Mouse (Mus musculus) liver, embryonic 16.5 days (tissue): ENCODE data around the gene Fam71b. TPM values are rescaled to one million over a fixed set of nuclear protein-coding genes. Genes with fewer than 3 reads are reported as not detected.

Source experiments
- ATAC-seq: fragments of 200-750 bp; cut with Nextera tagmentation; 2 replicates; pipeline ENCODE4 v1.8.0; 2017; ENCODE audit warnings: low read depth, mild to moderate bottlenecking, moderate number of reproducible peaks, moderate library complexity
- H3K27ac ChIP-seq: fragments of 300-500 bp; sonication (generic); 2 replicates; pipeline ENCODE4 v1.5.1; 2014; ENCODE audit warnings: mild to moderate bottlenecking, low read length
- H3K27me3 ChIP-seq: fragments of 300-500 bp; sonication (generic); 2 replicates; pipeline ENCODE4 v1.6.1; 2014; ENCODE audit warnings: low read depth, low read length, mixed read lengths; ENCODE audit not compliant: control insufficient read depth, insufficient read depth
- H3K36me3 ChIP-seq: fragments of 300-500 bp; sonication (generic); 2 replicates; pipeline ENCODE4 v1.6.1; 2014; ENCODE audit warnings: mild to moderate bottlenecking; ENCODE audit not compliant: control insufficient read depth, insufficient read depth
- H3K4me1 ChIP-seq: fragments of 300-500 bp; sonication (generic); 2 replicates; pipeline ENCODE4 v1.6.1; 2014; ENCODE audit warnings: low read depth, low read length, mixed read lengths; ENCODE audit not compliant: control insufficient read depth
- H3K4me2 ChIP-seq: fragments of 300-500 bp; sonication (generic); 2 replicates; pipeline ENCODE4 v1.6.1; 2014; ENCODE audit warnings: low read depth, low read length, mixed read lengths
- H3K4me3 ChIP-seq: fragments of 300-500 bp; sonication (generic); 2 replicates; pipeline ENCODE4 v1.5.1; 2014; ENCODE audit warnings: low read depth, mild to moderate bottlenecking, low read length
- H3K9ac ChIP-seq: fragments of 300-500 bp; sonication (generic); 2 replicates; pipeline ENCODE4 v1.6.1; 2014; ENCODE audit warnings: low read depth, low read length
- H3K9me3 ChIP-seq: fragments of 300-500 bp; sonication (generic); replicated peaks from 2 replicates; pipeline ENCODE4 v1.6.1; 2016; ENCODE audit warnings: low read length; ENCODE audit not compliant: control insufficient read depth
- WGBS: fragments of 180-500 bp; shearing (Covaris S2); extraction: QIAGEN DNeasy Blood & Tissue Kit; methylation state at CpG from one replicate; pipeline ENCODE4 v1.1.7; 2014; ENCODE audit not compliant: insufficient replicate concordance; 5-methylcytosine and 5-hydroxymethylcytosine counted together
- polyA plus RNA-seq: library from polyadenylated mRNA; unstranded; fragments of >200 nt; fragmentation: Nextera tagmentation; extraction: Ambion mirVana; gene quantifications from 2 replicates; pipeline ENCODE4 v1.2.1, GENCODE M21; 2015

The Fam71b gene
- polyA plus RNA-seq, 1 experiment from 2014 or later, result 0.04 TPM

- Histone ChIP-seq H3K4me2 (peak overlapping the region; percentile 59), H3K27me3 (no peaks in the 10 kb centered on the region), H3K4me3 (peak overlapping the region; percentile 34; the same call in 1 of the 2 replicates), H3K9ac (peak overlapping the region; percentile 34; the same call in 1 of the 2 replicates), H3K36me3 (peaks cover 4% of the 10 kb centered on the region), H3K27ac (peak overlapping the region; percentile 85), H3K4me1 (peaks cover 27% of the 10 kb centered on the region), H3K9me3 (no peaks in the 10 kb centered on the region)
- ATAC-seq, result no peak
Observed at GRCm38 (mm10) chr11:46435363-46435762, 39.0 kb downstream of the Fam71b start.

DNA sequence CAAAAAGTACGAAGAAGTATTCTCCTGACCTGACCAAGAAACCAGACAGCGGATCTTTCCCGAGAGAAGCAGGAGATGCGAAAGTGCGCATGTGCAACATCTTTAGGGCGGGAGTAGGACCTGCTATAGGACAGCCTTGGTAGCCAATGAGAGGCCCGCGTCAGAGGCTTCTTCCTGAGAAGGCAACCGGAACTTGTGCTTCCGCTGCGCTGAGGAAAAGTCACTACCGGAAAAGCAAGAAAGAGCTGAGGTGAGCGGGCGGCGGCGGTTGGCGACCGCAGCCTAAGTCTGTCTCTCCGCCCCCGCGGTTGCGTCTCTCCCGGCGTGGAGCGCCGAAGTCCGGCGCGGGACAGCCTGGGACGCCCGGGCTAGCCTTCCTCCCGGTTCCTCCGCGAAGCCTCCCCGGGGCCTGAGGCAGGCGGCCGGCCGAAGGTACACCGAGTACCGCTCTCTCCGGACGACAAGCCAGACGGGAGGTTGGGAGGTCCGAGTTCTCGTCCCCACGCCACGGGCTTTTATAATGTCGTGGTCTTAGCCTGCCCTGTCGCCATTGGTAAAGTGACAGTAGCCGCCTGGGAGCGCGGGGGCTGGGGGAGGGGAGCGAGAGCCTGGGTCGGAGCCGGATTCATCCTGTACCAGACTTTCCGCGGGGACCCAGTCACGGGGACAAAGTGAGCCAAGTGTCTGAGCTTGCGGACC, 40.5 kb downstream of the Fam71b start, which contains the start of gene Med7:
Med7 (plus strand) TSS at position 166 of the 699 bp plus-strand sequence.
- H3K9me3 ChIP-seq, result no peaks in the 10 kb centered on the region
- WGBS, result under 1% methylated on average over 59 of the region's 59 CpGs
- peak; percentile 97 for ATAC-seq
- peak within 1 kb of the TSS; percentile 72 for H3K4me2 ChIP-seq
- no peaks in the 10 kb centered on the region for H3K27me3 ChIP-seq
- H3K36me3 ChIP-seq, result peaks cover 10% of the 10 kb centered on the region
- H3K4me3 ChIP-seq, result peak within 1 kb of the TSS; percentile 100
- H3K4me1 ChIP-seq, result peaks cover 30% of the 10 kb centered on the region
- H3K27ac ChIP-seq, result peak within 1 kb of the TSS; percentile 99
- peak within 1 kb of the TSS; percentile 100 for H3K9ac ChIP-seq

- peak; percentile 16 for ATAC-seq
- Histone ChIP-seq H3K9ac (peak overlapping the region; percentile 100), H3K27ac (peak overlapping the region; percentile 99), H3K4me2 (peak overlapping the region; percentile 72), H3K27me3 (no peaks in the 10 kb centered on the region), H3K36me3 (peaks cover 10% of the 10 kb centered on the region), H3K4me3 (peak overlapping the region; percentile 100), H3K4me1 (peaks cover 30% of the 10 kb centered on the region), H3K9me3 (no peaks in the 10 kb centered on the region)
- under 1% methylated on average over 23 of the region's 23 CpGs for WGBS
Observed at GRCm38 (mm10) chr11:46437459-46438000, 41.2 kb downstream of the Fam71b start.

- Histone ChIP-seq H3K9ac (peak overlapping the region; percentile 42), H3K4me1 (peaks cover 30% of the 10 kb centered on the region), H3K4me2 (peak overlapping the region; percentile 72), H3K27me3 (no peaks in the 10 kb centered on the region), H3K9me3 (no peaks in the 10 kb centered on the region), H3K27ac (peak overlapping the region; percentile 53), H3K4me3 (peak overlapping the region; percentile 10; the same call in 1 of the 2 replicates), H3K36me3 (peaks cover 14% of the 10 kb centered on the region)
- 27% methylated on average over 5 of the region's 5 CpGs for WGBS
- no peak for ATAC-seq
Observed at GRCm38 (mm10) chr11:46439005-46439543, 42.7 kb downstream of the Fam71b start.

- Histone ChIP-seq H3K27me3 (no peaks in the 10 kb centered on the region), H3K4me3 (no peak overlapping the region), H3K27ac (no peak overlapping the region), H3K9ac (no peak overlapping the region), H3K36me3 (peaks cover 14% of the 10 kb centered on the region), H3K9me3 (no peaks in the 10 kb centered on the region), H3K4me1 (peaks cover 17% of the 10 kb centered on the region), H3K4me2 (peak overlapping the region; percentile 43)
- 19% methylated on average over 1 of the region's 1 CpGs for WGBS
- ATAC-seq, result peak; percentile 47
Observed at GRCm38 (mm10) chr11:46441774-46442173, 45.4 kb downstream of the Fam71b start.

GRCm38 (mm10) chr11:46443152-46443551, 46.8 kb downstream of the Fam71b start:
- no peak for ATAC-seq
- peaks cover 14% of the 10 kb centered on the region for H3K36me3 ChIP-seq

GRCm38 (mm10) chr11:46443979-46444378, 47.6 kb downstream of the Fam71b start:
- WGBS, result 63% methylated on average over 5 of the region's 5 CpGs
- Histone ChIP-seq H3K27me3 (no peaks in the 10 kb centered on the region), H3K27ac (no peak overlapping the region), H3K9ac (no peak overlapping the region), H3K9me3 (no peaks in the 10 kb centered on the region), H3K4me3 (no peak overlapping the region), H3K36me3 (peaks cover 14% of the 10 kb centered on the region), H3K4me1 (peaks cover 11% of the 10 kb centered on the region), H3K4me2 (no peak overlapping the region)
- no peak for ATAC-seq

More at GRCm38 (mm10) chr11:46443152-46443551, 46.8 kb downstream of the Fam71b start:
- no peak overlapping the region for H3K27ac ChIP-seq
- WGBS, result 82% methylated on average over 1 of the region's 1 CpGs
- no peak overlapping the region for H3K4me3 ChIP-seq
- peaks cover 16% of the 10 kb centered on the region for H3K4me1 ChIP-seq
- H3K27me3 ChIP-seq, result no peaks in the 10 kb centered on the region
- no peaks in the 10 kb centered on the region for H3K9me3 ChIP-seq
- no peak overlapping the region for H3K9ac ChIP-seq
- H3K4me2 ChIP-seq, result no peak overlapping the region

DNA sequence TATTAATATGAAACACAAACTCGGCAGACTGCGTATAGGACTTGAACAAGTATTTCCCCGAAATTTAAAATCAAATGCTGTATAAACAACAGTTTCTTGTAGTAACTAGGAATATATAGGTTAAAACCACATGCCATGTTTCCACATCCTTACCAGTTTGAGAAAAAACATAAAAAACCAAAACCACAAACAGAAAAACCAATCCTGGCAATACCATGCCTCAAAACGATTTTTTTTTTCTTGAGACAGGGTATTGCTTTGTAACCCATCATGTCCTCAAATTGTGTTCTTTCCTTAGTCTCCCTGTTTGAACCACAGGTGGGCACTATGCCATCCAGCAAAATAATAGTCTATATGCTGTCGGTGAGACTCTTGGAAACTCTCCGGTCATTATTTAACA, 49.8 kb downstream of the Fam71b start:
- Histone ChIP-seq H3K9ac (no peak overlapping the region), H3K27ac (no peak overlapping the region), H3K4me1 (no peaks in the 10 kb centered on the region; the same call in none of the 2 replicates), H3K36me3 (peaks cover 4% of the 10 kb centered on the region), H3K4me3 (no peak overlapping the region), H3K27me3 (no peaks in the 10 kb centered on the region), H3K4me2 (no peak overlapping the region), H3K9me3 (no peaks in the 10 kb centered on the region)
- ATAC-seq, result no peak
- WGBS, result 74% methylated on average over 6 of the region's 6 CpGs
